Mouse (Mus musculus): ENCODE results near the gene Ckb. TPM values are rescaled to one million over a fixed set of nuclear protein-coding genes. Genes with fewer than 3 reads are reported as not detected.
"Not testable (repeated sequence)": the region's sequence is repeated elsewhere in the genome, so short reads cannot be mapped to it uniquely, and the experiment has no call there.

Ckb gene
- total RNA-seq, 2 experiments from 2014 or later: 966 to 1,046 TPM

DNA sequence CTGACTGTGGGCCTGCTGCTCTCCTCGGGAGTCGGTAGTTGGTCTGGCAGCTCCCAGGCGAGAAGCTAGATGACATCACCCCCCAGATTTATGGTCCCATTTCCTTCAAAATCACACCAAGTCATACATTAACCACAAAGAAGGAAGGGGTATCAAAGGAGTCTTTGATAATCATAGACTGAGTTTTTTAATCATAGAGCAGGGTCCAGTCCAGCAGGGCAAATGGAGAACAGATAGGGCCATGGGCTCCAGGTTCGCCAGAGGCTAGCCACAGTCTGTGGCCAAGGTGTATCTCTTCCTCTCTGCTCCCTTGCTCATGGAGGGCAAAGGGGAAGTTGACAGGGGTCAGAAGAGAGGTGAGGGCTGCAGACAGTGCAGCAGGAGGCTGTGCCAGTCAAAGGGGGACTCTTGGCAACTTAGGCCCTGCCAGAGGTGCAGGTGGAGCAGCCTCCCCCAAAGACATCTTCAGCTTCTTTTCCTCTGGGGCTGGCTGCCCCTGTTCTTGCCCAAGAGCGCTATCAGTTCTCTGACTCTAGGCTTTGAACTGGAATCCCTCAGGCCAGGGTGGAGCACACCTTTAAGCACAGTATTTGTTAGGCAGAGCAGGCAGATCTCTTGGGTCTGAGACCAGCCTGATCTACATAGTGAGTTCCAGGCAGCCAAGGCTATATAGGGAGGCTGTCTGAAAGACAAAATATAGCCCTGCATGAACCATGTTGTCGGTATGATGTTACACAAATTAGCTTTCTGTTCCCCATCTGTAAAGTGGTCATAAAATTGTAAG is 3.9 kb upstream of the Ckb start:
- DNase-seq (ENCODE audit: extremely low spot score in 1 of 2, low spot score in 2 of 2): no peak
- intact Hi-C loops (cut with DNase I): no loop called here

DNA sequence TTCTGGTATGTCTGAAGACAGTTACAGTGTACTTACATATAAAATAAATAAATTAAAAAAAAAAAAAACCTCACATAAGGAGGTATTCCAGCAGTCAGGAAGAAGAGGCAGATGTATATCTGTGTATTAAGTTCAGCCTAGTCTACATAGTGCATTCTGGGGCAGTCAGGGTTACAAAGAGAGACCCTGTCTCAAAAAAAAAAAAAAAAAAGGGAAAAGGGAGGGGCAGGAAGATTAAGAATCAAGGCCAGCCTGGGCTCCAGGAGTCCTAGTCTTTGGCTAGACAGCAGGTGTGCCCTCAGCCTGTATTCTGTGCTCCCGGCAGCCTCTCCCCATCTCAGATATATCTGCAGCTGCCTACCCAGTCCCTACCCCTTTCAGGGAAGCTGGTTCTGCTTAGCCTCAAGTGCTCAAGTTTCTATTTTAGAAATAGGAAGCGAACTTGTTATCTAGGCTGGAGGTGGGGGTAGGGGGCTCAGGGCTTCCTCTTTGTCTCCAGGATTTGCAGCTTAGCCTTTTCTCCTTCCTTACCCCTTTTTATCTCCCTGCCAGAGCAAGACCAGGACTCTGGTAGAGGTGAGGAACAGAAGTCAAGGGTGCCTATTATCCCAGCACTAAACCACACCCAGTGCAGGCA is 2.8 kb upstream of the Ckb start:
- intact Hi-C loops (cut with DNase I): loop anchor here (5.0 kb wide), 1 partner anchor 37 kb away; the partner anchor contains the start of genes Apopt1 and Bag5
- no peak for DNase-seq (ENCODE audit: extremely low spot score in 1 of 2, low spot score in 2 of 2)

DNA sequence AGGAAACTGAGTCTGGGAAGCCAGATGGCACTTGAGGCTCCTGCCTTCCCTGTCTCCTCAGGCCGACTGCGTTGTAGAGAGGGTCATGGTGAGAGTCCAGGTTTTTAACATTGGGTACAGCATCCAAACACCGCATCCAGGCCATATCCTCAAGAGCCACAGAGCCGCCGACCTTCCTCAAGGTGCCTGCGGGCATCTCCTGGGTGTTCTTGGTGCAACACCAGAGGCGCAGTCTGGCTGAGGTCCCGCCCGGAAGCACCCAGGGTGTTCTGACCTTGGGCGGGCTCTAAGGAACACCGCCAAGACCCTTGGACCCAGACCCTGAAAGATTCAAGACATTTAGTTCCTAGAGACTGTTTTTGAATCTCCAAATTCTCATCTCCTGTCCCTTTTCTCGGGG is 443 bp upstream of the Ckb start:
- intact Hi-C loops (cut with DNase I): loop anchor here (5.0 kb wide), 1 partner anchor 40 kb away; the partner anchor contains the start of genes Apopt1 and Bag5
- peak in 1 of 2 experiments; percentile 54 for DNase-seq (ENCODE audit: extremely low spot score in 1 of 2, low spot score in 2 of 2)

DNA sequence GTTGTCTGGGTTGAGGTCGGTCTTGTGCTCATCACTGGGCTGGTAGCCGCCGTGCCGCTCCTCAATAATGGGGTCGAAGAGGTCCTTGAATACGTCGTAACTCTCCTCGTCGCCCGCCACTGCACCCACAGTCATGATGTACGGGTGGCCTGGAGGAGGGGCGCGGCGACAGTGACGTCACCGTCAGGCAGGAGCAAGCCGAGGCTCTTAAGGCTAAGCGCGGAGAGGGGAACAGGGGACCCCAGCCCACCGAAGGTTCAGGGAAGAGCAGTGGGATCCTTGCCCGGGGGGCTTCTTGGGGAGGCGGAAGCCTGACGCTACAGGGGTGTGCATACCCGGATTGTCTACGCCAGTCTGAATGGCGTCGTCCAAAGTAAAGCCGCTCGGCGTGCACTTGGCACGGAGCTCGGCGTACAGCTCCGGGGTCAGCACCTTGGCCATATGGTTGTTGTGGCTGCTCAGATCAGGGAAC is 671 bp downstream of the Ckb start:
- intact Hi-C loops (cut with DNase I): loop anchor here (5.0 kb wide), 1 partner anchor 41 kb away; the partner anchor contains the start of genes Apopt1 and Bag5
- DNase-seq (ENCODE audit: extremely low spot score in 1 of 2, low spot score in 2 of 2): peak; percentile 79 to 89

DNA sequence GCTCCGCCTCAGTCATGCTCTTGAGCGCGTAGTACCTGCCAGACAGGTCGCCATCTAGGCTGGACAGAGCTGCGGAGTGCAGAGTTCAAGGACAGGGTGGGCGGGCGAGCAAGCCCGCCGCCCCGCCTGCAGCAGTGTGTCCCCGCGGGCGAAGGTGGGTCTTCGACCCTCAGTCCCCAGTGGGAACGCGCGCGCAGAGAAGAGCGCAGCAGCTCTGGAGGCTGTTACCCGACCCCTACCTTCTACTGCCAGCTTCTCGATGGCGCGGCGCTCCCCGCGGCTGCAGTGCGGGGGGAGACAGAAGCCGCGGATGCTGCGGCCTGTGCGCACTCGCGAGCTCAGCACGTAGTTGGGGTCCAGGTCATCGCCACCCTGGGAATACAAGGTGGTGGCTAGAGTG is 1.2 kb downstream of the Ckb start:
- intact Hi-C loops (cut with DNase I): loop anchor here (5.0 kb wide), 1 partner anchor 41 kb away; the partner anchor contains the start of genes Apopt1 and Bag5
- DNase-seq (ENCODE audit: extremely low spot score in 1 of 2, low spot score in 2 of 2): peak in 1 of 2 experiments; percentile 49

- intact Hi-C loops (cut with DNase I): loop anchor here (5.0 kb wide), 1 partner anchor 42 kb away; the partner anchor contains the start of genes Apopt1 and Bag5
Observed at GRCm38 (mm10) chr12:111670371-111670971, 1.7 kb downstream of the Ckb start.

GRCm38 (mm10) chr12:111669961-111670360 is 2.2 kb downstream of the Ckb start:
- no peak for DNase-seq (ENCODE audit: extremely low spot score in 1 of 2, low spot score in 2 of 2)

More at GRCm38 (mm10) chr12:111670371-111670971, 1.7 kb downstream of the Ckb start:
- DNase-seq (ENCODE audit: extremely low spot score in 1 of 2, low spot score in 2 of 2): peak in 1 of 2 experiments; percentile 76

GRCm38 (mm10) chr12:111669000-111669788 is 2.9 kb downstream of the Ckb start:
- no peak for DNase-seq (ENCODE audit: extremely low spot score in 1 of 2, low spot score in 2 of 2)
- intact Hi-C loops (cut with DNase I): loop anchor here (1.0 kb wide), 1 partner anchor 27 kb away; no protein-coding TSS in a partner anchor

More at GRCm38 (mm10) chr12:111669961-111670360, 2.2 kb downstream of the Ckb start:
- intact Hi-C loops (cut with DNase I): loop anchor here (5.0 kb wide), 1 partner anchor 42 kb away; the partner anchor contains the start of genes Apopt1 and Bag5

GRCm38 (mm10) chr12:111668457-111668912 is 3.7 kb downstream of the Ckb start:
- intact Hi-C loops (cut with DNase I): loop anchor here (1.0 kb wide), 1 partner anchor 28 kb away; no protein-coding TSS in a partner anchor
- DNase-seq (ENCODE audit: extremely low spot score in 1 of 2, low spot score in 2 of 2): peak; percentile 93 to 97

GRCm38 (mm10) chr12:111667421-111667820 is 4.7 kb downstream of the Ckb start:
- DNase-seq (ENCODE audit: extremely low spot score in 1 of 2, low spot score in 2 of 2): no peak
- intact Hi-C loops (cut with DNase I): no loop called here

DNA sequence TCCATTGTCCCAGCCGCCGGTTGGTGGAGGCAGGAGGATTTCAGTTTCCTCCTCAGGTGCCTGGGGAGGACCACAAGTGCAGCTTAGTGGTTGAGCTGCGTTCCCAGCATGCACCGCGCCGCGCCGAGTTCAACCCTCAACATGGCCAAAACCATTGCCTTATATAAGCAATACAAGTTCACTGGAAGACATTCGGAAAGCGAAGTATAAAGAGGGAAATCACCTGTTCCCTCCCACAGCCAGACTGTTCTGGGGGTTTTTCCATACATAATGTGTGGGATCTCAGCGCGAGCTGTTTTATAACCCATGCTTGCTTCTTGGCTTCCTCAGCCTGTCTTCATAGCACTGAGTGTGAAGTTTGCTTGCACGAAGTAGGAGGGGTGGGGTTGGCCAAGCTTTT is 5.8 kb downstream of the Ckb start:
- intact Hi-C loops (cut with DNase I): no loop called here
- no peak for DNase-seq (ENCODE audit: extremely low spot score in 1 of 2, low spot score in 2 of 2)

DNA sequence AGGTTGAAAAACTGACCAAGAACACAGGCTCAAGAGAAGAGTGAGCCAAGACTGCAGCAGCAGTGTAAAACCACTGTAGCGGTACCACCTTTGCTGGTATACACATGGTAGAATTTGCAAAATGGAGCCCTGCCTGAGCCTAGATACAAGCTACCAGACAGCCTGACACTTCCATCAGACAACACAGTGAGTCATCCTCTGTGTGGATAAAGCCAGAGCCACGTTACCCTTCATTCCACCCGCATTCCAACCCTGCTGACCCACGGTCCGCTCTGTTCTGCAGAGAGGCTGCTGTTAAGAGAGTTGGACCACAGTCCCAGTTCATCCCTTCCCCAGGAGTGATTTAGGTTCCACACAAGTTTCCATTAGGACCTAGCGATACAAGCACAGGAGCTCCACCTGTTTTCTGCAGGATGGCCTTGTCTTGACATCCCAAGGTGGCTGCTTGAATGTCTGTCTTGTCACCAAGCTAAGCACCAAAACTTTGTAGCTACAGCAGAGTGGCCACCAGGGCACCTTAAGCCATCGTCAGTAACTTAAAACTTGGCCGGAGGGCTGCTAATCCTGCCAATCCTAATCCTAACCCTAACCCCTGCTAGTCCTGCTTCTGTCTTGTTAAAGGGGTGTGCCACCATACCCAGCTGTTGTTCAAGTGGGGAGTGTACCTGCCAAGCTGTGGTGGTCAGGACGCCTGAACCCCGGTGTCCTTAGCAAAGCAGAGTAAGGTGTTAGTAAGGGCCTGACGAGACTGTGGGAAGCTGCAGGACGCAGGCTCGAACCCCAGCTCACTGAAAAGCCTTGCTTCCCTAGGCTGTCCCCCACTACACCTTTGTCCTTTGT is 6.9 kb downstream of the Ckb start:
- DNase-seq (ENCODE audit: extremely low spot score in 1 of 2, low spot score in 2 of 2): no peak
- intact Hi-C loops (cut with DNase I): no loop called here

DNA sequence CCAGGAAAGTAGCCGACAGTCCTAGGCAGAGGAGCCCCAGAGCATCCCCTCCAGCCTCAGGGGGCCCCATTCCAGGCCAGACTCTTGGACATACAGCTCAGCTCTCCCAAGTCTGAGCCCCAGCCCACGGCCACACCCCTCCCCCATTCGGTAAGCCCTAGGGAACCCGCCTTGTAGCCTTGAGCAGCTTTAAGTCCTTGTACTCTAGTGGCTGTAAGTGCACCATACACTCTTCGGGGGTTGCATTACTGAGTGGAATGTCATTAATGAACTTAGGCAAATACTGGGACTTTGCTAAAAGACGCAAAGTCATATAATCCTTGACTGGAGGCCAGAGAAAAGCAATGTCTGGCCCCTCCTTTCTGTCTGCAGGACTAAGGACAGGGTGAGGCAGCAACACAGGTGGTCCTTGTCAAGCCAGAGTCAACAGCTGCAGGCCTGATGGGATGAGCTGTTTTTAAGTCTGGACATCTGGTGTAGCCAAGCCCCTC is 7.9 kb downstream of the Ckb start:
- peak in 1 of 2 experiments; percentile 57 for DNase-seq (ENCODE audit: extremely low spot score in 1 of 2, low spot score in 2 of 2)
- intact Hi-C loops (cut with DNase I): no loop called here

- DNase-seq (ENCODE audit: extremely low spot score in 1 of 2, low spot score in 2 of 2): no peak
- intact Hi-C loops (cut with DNase I): no loop called here
Observed at GRCm38 (mm10) chr12:111663228-111664143, 8.7 kb downstream of the Ckb start.

DNA sequence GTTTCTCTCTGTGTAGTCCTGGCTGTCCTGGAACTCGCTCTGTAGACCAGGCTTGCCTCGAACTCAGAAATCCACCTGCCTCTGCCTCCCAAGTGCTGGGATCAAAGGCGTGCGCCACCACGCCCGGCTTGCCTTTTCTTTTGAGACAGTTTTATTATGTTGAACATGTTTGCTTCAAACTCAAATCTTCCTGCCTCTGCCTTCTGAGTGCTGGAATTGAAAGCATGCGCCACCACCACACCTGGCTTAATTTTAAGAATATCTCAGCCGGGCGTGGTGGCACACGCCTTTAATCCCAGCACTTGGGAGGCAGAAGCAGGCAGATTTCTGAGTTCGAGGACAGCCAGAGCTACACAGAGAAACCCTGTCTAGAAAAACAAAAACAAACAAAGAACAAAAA is 10.6 kb downstream of the Ckb start:
- DNase-seq (ENCODE audit: extremely low spot score in 1 of 2, low spot score in 2 of 2); intact Hi-C loops (cut with DNase I): not testable (repeated sequence)

DNA sequence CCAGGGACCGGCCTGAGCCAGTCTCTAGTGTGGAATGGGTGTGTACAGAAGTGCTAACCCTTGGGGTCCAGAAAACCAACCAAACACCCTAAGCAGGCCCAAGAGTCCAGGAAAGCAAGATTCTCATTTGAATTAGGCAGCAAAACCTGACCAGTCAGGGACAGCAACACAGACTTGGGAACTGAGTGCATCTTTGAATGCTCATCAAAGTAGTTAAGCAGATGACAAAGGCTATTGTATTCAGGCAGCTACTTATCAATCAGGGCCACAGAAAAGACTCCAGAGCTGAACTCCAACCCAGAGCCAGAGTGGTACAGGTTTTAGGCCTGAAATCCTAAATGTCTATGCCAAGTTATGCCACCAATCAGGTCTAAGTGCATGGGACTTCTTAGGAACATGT is 11.5 kb downstream of the Ckb start:
- DNase-seq (ENCODE audit: extremely low spot score in 1 of 2, low spot score in 2 of 2): no peak
- intact Hi-C loops (cut with DNase I): no loop called here

All from left cerebral cortex, postnatal 10 days (tissue).